Mouse (Mus musculus) gastrocnemius, adult 2 months (tissue): ENCODE measurements around the gene Ncstn. TPM values are rescaled to one million over a fixed set of nuclear protein-coding genes. Genes with fewer than 3 reads are reported as not detected.

ENCODE experiments used
- DNase-seq: peaks from one replicate; pipeline ENCODE4 v3.0.0; 2022
- H3K27ac ChIP-seq: fragments of 200-600 bp; 2 replicates; pipeline ENCODE4 v1.8.1; 2022; ENCODE audit warnings: mild to moderate bottlenecking
- H3K4me3 ChIP-seq: fragments of 200-600 bp; 2 replicates; pipeline ENCODE4 v1.8.1; 2022; ENCODE audit warnings: mild to moderate bottlenecking, moderate library complexity
- CTCF ChIP-seq: fragments of 200-600 bp; IDR thresholded peaks from 2 replicates; pipeline ENCODE4 v1.8.1; 2022; ENCODE audit warnings: antibody characterized with exemption, mild to moderate bottlenecking, moderate library complexity
- intact Hi-C: fragments of 180-260 bp; cut with DNase I; formaldehyde crosslinking; loops from one replicate; pipeline ENCODE4 v1.15.1; 2025
- total RNA-seq, 2 experiments: library from RNA; stranded (reverse); gene quantifications; 2 replicates each; pipeline ENCODE4 v1.2.3; 2021

Gene Ncstn
- total RNA-seq, 2 experiments from 2014 or later = 27.1 to 31.9 TPM

DNA sequence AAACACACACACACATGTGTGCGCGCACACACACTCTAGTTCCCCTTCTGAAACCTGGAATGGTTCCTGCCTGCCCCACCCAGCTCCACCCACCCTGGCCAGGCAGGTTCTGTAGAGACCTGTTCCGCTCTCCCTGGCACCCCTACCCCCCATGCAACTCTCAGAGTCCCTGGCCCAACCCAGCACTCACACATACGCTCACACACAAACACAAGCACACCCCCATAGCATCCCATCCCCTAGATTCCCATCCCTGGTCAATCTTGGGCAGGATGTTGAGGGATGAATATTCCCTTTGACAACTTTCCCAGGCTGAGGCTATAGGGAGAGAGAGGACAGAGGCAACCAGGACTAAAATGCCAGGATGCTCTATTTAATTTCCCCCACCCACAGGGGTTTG is 63.3 kb downstream of the Ncstn start:
- no peak overlapping the region for H3K27ac ChIP-seq
- no peak overlapping the region for H3K4me3 ChIP-seq
- DNase-seq = no peak
- TF ChIP-seq CTCF = no peak
- intact Hi-C loops = no loop called here

DNA sequence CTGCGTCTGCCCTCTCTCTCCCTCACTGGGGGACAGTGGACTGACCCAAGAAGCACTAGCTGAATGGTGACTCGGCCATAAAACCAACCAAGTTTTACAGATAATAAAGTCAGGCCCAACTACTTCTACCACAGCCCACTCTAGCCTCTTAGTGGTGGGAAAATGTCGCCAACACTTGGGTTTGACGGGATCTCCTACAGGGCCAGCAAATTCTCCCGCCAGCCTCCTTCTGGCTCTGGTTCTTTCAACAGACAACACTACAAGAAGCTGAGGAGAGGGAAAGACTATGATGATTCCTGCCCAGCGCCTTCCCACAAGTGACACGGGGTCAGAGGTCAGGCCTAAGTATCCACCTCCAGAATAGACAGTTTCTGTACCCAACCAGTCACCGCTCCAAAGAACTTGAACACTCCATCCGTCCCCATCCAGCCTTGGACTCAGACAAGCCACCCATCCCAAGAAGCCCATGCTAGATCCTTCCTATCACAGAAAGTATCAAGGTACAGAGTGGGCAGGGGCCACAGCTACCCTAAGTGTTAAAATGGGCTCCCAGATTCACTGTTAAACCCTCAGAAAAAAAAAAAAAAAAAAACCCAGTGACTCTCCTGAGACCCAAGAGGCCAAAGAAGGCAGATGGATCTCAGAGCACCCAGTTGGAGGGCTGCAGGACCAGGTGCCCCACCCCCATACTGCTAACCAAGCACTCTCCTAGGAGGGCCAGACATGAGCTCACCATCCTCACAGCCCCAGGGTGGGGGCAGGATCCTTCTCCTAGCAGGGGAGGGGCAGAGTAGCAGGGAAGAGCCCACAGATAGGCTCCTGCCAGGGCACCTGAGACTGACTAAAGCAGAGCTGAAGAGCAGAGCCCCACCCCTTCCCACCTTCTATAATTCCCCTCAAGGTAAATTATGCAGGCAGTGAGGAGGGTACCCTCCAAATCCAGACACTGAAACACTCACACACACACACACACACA is 64.0 kb downstream of the Ncstn start:
- Histone ChIP-seq H3K27ac (no peak overlapping the region), H3K4me3 (no peak overlapping the region)
- DNase-seq = no peak
- intact Hi-C loops = no loop called here
- no peak for TF ChIP-seq CTCF

GRCm38 (mm10) chr1:172017517-172018070 is 65.0 kb downstream of the Ncstn start:
- TF ChIP-seq CTCF = no peak
- no peak for DNase-seq
- Histone ChIP-seq H3K4me3 (no peak overlapping the region), H3K27ac (no peak overlapping the region)
- intact Hi-C loops = no loop called here

- DNase-seq = no peak
- Histone ChIP-seq H3K4me3 (no peak overlapping the region), H3K27ac (no peak overlapping the region)
- no peak for TF ChIP-seq CTCF
- intact Hi-C loops = no loop called here
Measured at GRCm38 (mm10) chr1:172016660-172017516, 65.7 kb downstream of the Ncstn start.

GRCm38 (mm10) chr1:172016031-172016430 is 66.6 kb downstream of the Ncstn start:
- no peak overlapping the region for H3K27ac ChIP-seq
- H3K4me3 ChIP-seq = no peak overlapping the region
- TF ChIP-seq CTCF = no peak
- DNase-seq = no peak
- intact Hi-C loops = no loop called here

Other genes starting within 250 kb of the Ncstn start
- under 1 TPM; 0.28 to 0.70 TPM for gene Cd84, start 243.1 kb downstream of the Ncstn start, total RNA-seq
- not detected for gene Gm10521, start 187.1 kb downstream of the Ncstn start, total RNA-seq
- gene Slamf6, start 165.3 kb downstream of the Ncstn start, total RNA-seq = not detected
- gene Vangl2, start 54.4 kb downstream of the Ncstn start, total RNA-seq = under 1 TPM; 0.47 to 0.54 TPM
- not detected for gene Nhlh1, start 25.2 kb downstream of the Ncstn start, total RNA-seq
- gene Copa, start 266 bp downstream of the Ncstn start, total RNA-seq = 10 to 100 TPM; 88.3 to 90.9 TPM
- 10 to 100 TPM; 62.9 to 80.8 TPM for gene Pex19, start 44.0 kb upstream of the Ncstn start, total RNA-seq
- 100 to 1,000 TPM; 158 to 193 TPM for gene Dcaf8, start 65.3 kb upstream of the Ncstn start, total RNA-seq
- 10 to 100 TPM; 19.5 to 35.2 TPM for gene Pea15a, start 124.0 kb upstream of the Ncstn start, total RNA-seq
- gene Casq1, start 137.1 kb upstream of the Ncstn start, total RNA-seq = 1,000 to 10,000 TPM; 2,819 to 3,581 TPM
- gene Atp1a4, start 175.6 kb upstream of the Ncstn start, total RNA-seq = under 1 TPM; 0.20 to 0.43 TPM
- 1 to 10 TPM; 7.4 to 8.3 TPM for gene Igsf8, start 178.8 kb upstream of the Ncstn start, total RNA-seq
- gene Atp1a2, start 215.3 kb upstream of the Ncstn start, total RNA-seq = 1,000 to 10,000 TPM in 1 of 2 experiments, 100 to 1,000 TPM in 1; 838 to 1,060 TPM
- not detected for gene Kcnj9, start 246.5 kb upstream of the Ncstn start, total RNA-seq